Mouse (Mus musculus): ENCODE measurements around the gene Dyrk3. TPM values are rescaled to one million over a fixed set of nuclear protein-coding genes. Genes with fewer than 3 reads are reported as not detected.

The Dyrk3 gene
- polyA plus RNA-seq, 1 experiment from 2014 or later, result 14.8 TPM

- H3K27ac ChIP-seq, result 0 out of 2 replicates have a peak overlapping the region, but pooled peaks have one; percentile 2
- no peak for ATAC-seq (ENCODE audit: low FRiP score, low read depth)
- H3K9me3 ChIP-seq, result no peaks in the 10 kb centered on the region
- H3K4me2 ChIP-seq (replicated peaks), result peak overlapping the region; percentile 33; the same call in 1 of the 2 replicates
- H3K4me3 ChIP-seq, result no peak overlapping the region
- no peak overlapping the region for H3K9ac ChIP-seq
- peaks cover 69% of the 10 kb centered on the region for H3K4me1 ChIP-seq
- H3K27me3 ChIP-seq (replicated peaks), result no peaks in the 10 kb centered on the region
- H3K36me3 ChIP-seq, result no peaks in the 10 kb centered on the region
- 38% methylated on average over 7 of the region's 7 CpGs for WGBS
These were observed 51.2 kb downstream of the Dyrk3 start for GRCm38 (mm10) chr1:131086907-131087306.

DNA sequence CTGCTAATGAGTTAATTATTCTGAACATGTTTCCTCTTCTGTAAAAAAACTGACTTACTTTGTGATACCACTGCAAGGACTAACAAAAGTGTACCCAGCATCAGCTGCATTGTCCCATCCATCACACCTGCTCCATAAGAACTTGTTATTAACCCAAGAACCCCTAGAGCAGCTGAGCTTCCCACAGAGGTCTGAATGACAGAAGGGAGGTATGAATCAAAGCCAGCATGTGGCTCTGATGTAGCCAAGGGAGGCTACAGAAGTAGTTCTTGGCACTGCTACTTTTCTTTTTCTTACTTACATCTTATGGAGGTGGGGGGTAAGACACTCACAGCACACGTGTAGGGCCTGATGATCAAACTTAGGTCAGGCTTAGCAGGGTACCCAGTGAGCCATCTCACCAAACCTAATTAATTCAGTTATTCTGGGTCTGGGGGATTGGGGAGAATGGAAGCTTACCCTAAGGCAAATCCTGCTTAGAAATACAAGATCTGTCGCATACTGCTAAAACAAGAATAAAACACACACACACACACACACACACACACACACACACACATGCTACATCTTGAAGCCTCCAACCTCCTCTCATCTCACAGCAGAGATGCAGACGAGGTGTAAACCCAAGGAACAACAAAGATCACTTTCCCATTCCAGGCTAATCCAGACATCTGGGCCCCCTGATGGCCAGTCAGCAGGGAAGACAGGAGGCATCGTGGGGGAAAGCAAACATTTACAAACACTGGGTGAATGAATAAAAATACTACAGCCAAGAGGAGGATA is 52.0 kb downstream of the Dyrk3 start:
- Histone ChIP-seq H3K9me3 (no peaks in the 10 kb centered on the region), H3K27ac (peak overlapping the region; percentile 18; the same call in 1 of the 2 replicates), H3K27me3 (replicated peaks) (no peaks in the 10 kb centered on the region), H3K4me1 (peaks cover 66% of the 10 kb centered on the region), H3K9ac (no peak overlapping the region), H3K4me2 (replicated peaks) (peak overlapping the region; percentile 33), H3K4me3 (no peak overlapping the region), H3K36me3 (no peaks in the 10 kb centered on the region)
- peak; percentile 32 for ATAC-seq (ENCODE audit: low FRiP score, low read depth)
- WGBS, result 19% methylated on average over 4 of the region's 4 CpGs

- WGBS, result 80% methylated on average over 3 of the region's 3 CpGs
- H3K9ac ChIP-seq, result no peak overlapping the region
- no peak overlapping the region for H3K4me2 ChIP-seq (replicated peaks)
- no peak overlapping the region for H3K27ac ChIP-seq
- H3K4me3 ChIP-seq, result no peak overlapping the region
- no peaks in the 10 kb centered on the region for H3K36me3 ChIP-seq
- peaks cover 59% of the 10 kb centered on the region for H3K4me1 ChIP-seq
- H3K27me3 ChIP-seq (replicated peaks), result no peaks in the 10 kb centered on the region
- no peaks in the 10 kb centered on the region for H3K9me3 ChIP-seq
- no peak for ATAC-seq (ENCODE audit: low FRiP score, low read depth)
These were observed 52.9 kb downstream of the Dyrk3 start for GRCm38 (mm10) chr1:131085272-131085671.

GRCm38 (mm10) chr1:131084289-131084688 is 53.9 kb downstream of the Dyrk3 start:
- ATAC-seq (ENCODE audit: low FRiP score, low read depth), result no peak
- no peak overlapping the region for H3K4me3 ChIP-seq
- H3K36me3 ChIP-seq, result no peaks in the 10 kb centered on the region
- H3K4me2 ChIP-seq (replicated peaks), result no peak overlapping the region
- WGBS, result 25% methylated on average over 8 of the region's 8 CpGs
- no peaks in the 10 kb centered on the region for H3K27me3 ChIP-seq (replicated peaks)
- no peak overlapping the region for H3K9ac ChIP-seq
- no peak overlapping the region for H3K27ac ChIP-seq
- H3K4me1 ChIP-seq, result peaks cover 60% of the 10 kb centered on the region
- no peaks in the 10 kb centered on the region for H3K9me3 ChIP-seq

- ATAC-seq (ENCODE audit: low FRiP score, low read depth), result no peak
- Histone ChIP-seq H3K27ac (no peak overlapping the region), H3K4me2 (replicated peaks) (no peak overlapping the region), H3K9me3 (no peaks in the 10 kb centered on the region), H3K9ac (no peak overlapping the region), H3K36me3 (no peaks in the 10 kb centered on the region), H3K27me3 (replicated peaks) (no peaks in the 10 kb centered on the region), H3K4me3 (no peak overlapping the region), H3K4me1 (peaks cover 60% of the 10 kb centered on the region)
- WGBS, result 47% methylated on average over 4 of the region's 4 CpGs
These were observed 54.5 kb downstream of the Dyrk3 start for GRCm38 (mm10) chr1:131083609-131084008.

DNA sequence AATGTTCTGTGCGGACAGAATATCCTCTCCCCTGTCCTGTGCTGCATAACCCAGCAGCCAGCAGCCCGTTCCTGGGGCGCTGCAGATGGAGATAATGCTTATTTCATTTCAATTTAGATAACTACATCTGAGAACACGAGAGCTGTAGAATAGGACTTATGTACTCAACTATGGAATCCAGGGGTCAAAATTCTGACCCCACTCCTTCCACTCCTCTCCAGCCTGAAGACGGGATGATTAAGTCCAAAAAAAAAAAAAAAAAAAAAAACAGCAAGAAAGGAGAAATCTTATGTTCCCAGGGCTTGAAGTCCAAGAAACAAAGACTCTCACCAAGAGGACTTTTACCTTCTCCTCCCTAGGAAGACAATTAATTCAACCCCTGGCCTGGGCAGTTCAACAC is 55.0 kb downstream of the Dyrk3 start:
- Histone ChIP-seq H3K27me3 (replicated peaks) (no peaks in the 10 kb centered on the region), H3K4me2 (replicated peaks) (no peak overlapping the region), H3K9me3 (no peaks in the 10 kb centered on the region), H3K36me3 (no peaks in the 10 kb centered on the region), H3K9ac (no peak overlapping the region), H3K4me3 (no peak overlapping the region), H3K27ac (no peak overlapping the region), H3K4me1 (peaks cover 57% of the 10 kb centered on the region)
- WGBS, result 83% methylated on average over 5 of the region's 5 CpGs
- no peak for ATAC-seq (ENCODE audit: low FRiP score, low read depth)

DNA sequence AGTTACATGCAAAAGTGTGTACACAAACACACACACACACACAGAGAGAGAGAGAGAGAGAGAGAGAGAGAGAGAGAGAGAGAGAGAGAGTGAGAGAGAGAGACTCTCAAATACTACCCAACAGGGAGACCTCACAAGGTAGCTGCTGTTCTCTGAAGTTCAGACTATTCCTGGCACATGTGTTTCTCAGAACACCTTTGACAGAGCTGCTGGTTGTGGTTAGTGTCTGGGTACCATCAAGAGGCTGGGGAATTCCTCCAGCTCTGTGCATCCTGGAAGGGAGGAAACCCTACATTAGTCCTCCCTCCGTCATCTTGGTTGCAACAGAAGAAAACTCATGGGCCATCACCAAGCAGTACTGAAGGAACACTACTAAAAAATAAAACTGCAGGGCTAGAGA is 57.5 kb downstream of the Dyrk3 start:
- Histone ChIP-seq H3K4me3 (no peak overlapping the region), H3K27ac (no peak overlapping the region), H3K36me3 (no peaks in the 10 kb centered on the region), H3K9ac (no peak overlapping the region), H3K4me2 (replicated peaks) (no peak overlapping the region), H3K9me3 (0 out of 2 replicates have a peak, but pooled peaks cover 3% of the 10 kb centered on the region), H3K27me3 (replicated peaks) (no peaks in the 10 kb centered on the region), H3K4me1 (peaks cover 36% of the 10 kb centered on the region)
- ATAC-seq (ENCODE audit: low FRiP score, low read depth), result no peak
- 81% methylated on average over 1 of the region's 1 CpGs for WGBS

DNA sequence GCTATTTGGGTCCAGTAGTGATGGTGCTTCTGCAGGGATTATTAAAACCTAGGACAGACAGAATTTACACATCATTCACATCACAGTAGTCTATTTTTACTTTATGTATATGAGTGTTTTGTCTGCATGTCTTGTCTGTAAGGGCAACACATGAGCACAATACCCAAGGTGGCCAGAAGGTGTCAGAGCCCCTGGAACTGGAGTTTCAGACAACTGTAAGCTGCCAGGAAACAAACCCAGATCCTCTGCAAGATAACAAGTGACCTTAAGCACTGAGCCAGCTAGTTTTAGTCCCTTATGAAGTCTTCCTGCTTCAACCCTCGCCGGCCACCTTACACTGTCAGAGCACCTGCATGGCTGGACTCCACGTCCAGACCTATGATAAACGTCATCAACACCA is 58.4 kb downstream of the Dyrk3 start:
- Histone ChIP-seq H3K36me3 (no peaks in the 10 kb centered on the region), H3K27me3 (replicated peaks) (no peaks in the 10 kb centered on the region), H3K4me3 (no peak overlapping the region), H3K4me1 (peaks cover 40% of the 10 kb centered on the region), H3K9me3 (0 out of 2 replicates have a peak, but pooled peaks cover 3% of the 10 kb centered on the region), H3K27ac (no peak overlapping the region), H3K9ac (no peak overlapping the region), H3K4me2 (replicated peaks) (no peak overlapping the region)
- WGBS, result 86% methylated on average over 4 of the region's 4 CpGs
- ATAC-seq (ENCODE audit: low FRiP score, low read depth), result 0 out of 2 replicates have a peak, but pooled peaks have one; percentile 1

DNA sequence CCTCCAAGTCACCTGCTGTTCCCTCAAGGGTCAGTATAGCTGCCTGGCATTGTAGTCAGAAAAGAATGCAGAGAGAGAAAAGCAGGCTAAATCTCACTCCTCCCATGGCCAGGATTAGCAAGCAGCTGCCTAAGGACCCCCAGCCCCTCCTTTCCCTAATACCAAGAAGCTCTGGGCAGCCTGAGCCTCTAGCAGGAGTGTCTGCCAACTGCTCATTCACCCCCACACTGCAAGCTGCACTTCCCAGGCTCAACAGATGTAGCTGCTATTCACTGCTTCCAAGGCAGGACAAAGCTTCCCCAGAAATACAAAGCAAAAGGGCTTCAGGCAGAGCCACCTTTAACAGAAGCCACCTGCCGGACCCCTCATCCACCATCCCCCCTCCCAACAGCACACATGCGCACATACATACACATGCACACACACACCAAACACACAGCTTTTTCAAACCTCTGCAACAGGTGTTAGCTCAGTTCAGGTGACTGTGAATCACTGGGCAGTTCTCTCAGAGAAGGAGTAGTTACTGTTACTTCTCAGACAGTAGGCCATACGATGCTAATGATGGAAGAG is 59.3 kb downstream of the Dyrk3 start:
- peaks cover 41% of the 10 kb centered on the region for H3K4me1 ChIP-seq
- no peak overlapping the region for H3K9ac ChIP-seq
- H3K9me3 ChIP-seq, result 0 out of 2 replicates have a peak, but pooled peaks cover 3% of the 10 kb centered on the region
- no peaks in the 10 kb centered on the region for H3K36me3 ChIP-seq
- H3K27ac ChIP-seq, result no peak overlapping the region
- WGBS, result 37% methylated on average over 3 of the region's 3 CpGs
- no peak overlapping the region for H3K4me2 ChIP-seq (replicated peaks)
- ATAC-seq (ENCODE audit: low FRiP score, low read depth), result peak; percentile 84
- H3K27me3 ChIP-seq (replicated peaks), result no peaks in the 10 kb centered on the region
- no peak overlapping the region for H3K4me3 ChIP-seq

Other genes starting within 250 kb of the Dyrk3 start
- gene Il20, start 226.9 kb downstream of the Dyrk3 start, polyA plus RNA-seq (2016; fragmentation: Nextera tagmentation; extraction: Ambion mirVana), result not detected in 2 replicates
- not detected in 2 replicates for gene Il19, start 198.2 kb downstream of the Dyrk3 start, polyA plus RNA-seq (2016; fragmentation: Nextera tagmentation; extraction: Ambion mirVana)
- gene Il10, start 118.5 kb downstream of the Dyrk3 start, polyA plus RNA-seq (2016; fragmentation: Nextera tagmentation; extraction: Ambion mirVana), result not detected in 2 replicates
- gene Mapkapk2, start 40.5 kb downstream of the Dyrk3 start, polyA plus RNA-seq (2016; fragmentation: Nextera tagmentation; extraction: Ambion mirVana), result 44.2 and 46.8 TPM in 2 replicates
- 50.7 and 54.1 TPM in 2 replicates for gene Eif2d, start 14.8 kb upstream of the Dyrk3 start, polyA plus RNA-seq (2016; fragmentation: Nextera tagmentation; extraction: Ambion mirVana)
- 1.8 and 2.7 TPM in 2 replicates for gene Rassf5, start 106.9 kb upstream of the Dyrk3 start, polyA plus RNA-seq (2016; fragmentation: Nextera tagmentation; extraction: Ambion mirVana)
- 0.75 and 1.0 TPM in 2 replicates for gene Ikbke, start 141.3 kb upstream of the Dyrk3 start, polyA plus RNA-seq (2016; fragmentation: Nextera tagmentation; extraction: Ambion mirVana)

Data from neural tube, embryonic 12.5 days (tissue).